Mouse (Mus musculus): ENCODE results near the gene Zfhx3. TPM values are rescaled to one million over a fixed set of nuclear protein-coding genes. Genes with fewer than 3 reads are reported as not detected.

Zfhx3 gene
- total and polyA plus RNA-seq, 3 experiments: 0.23 to 2.5 TPM; not detected in 1

DNA sequence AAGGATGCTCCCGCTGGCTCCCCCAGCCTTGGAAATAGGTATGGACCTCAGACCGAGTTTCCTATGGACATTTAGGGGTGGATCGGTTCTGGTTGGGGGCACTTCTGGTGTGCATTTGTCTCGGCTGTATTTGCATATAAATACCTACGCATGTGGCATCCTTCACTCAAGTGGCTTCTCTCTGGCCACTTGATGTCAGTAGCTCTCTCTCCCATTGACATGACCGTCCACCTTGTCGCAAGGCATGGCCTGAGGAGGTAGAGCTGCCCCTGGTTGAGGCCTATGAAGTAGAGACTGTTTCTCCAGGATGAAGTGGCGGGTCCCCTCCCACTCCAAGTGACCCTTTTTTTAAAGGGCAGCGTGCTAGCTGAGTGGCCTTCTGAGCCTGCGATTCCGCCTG lies 781.2 kb downstream of the Zfhx3 start:
- no peaks in the 10 kb centered on the region for H3K9me3 ChIP-seq (replicated peaks; ENCODE audit: insufficient read depth, low read length)
- H3K4me1 ChIP-seq (ENCODE audit: control insufficient read depth in 1 of 2, insufficient read depth in 2 of 2, low read length in 2 of 2): peaks cover 13 to 38% of the 10 kb centered on the region in 2 experiments
- no peak for DNase-seq (ENCODE audit: low read depth, low spot score)
- H3K9ac ChIP-seq (ENCODE audit: control insufficient read depth, low read depth, low read length, poor library complexity, severe bottlenecking): peak overlapping the region; percentile 12; the same call in 1 of the 2 replicates
- no peak for TF ChIP-seq MYC (IDR thresholded peaks at IDR 0.05; ENCODE audit: low read depth, low read length)
- TF ChIP-seq RAD21 (IDR thresholded peaks at IDR 0.05; ENCODE audit: low read depth, low read length): no peak
- TF ChIP-seq UBTF (IDR thresholded peaks at IDR 0.05; ENCODE audit: borderline replicate concordance, insufficient read depth, low read depth, low read length): no peak
- TF ChIP-seq TCF12 (IDR thresholded peaks at IDR 0.05; ENCODE audit: low read depth, low read length): no peak
- no peak for TF ChIP-seq MAFK (IDR thresholded peaks at IDR 0.05; ENCODE audit: borderline replicate concordance, low read depth, low read length)
- TF ChIP-seq USF1 (IDR thresholded peaks at IDR 0.05; ENCODE audit: low read depth, low read length): no peak
- no peak for TF ChIP-seq MAZ (IDR thresholded peaks at IDR 0.05; ENCODE audit: low read depth, low read length)
- TF ChIP-seq SMC3 (IDR thresholded peaks at IDR 0.05; ENCODE audit: low read depth, low read length): no peak
- no peak overlapping the region for H3K4me3 ChIP-seq (ENCODE audit: control insufficient read depth in 1 of 2, insufficient read depth in 1 of 2, low read depth in 2 of 2, low read length in 2 of 2)
- no peaks in the 10 kb centered on the region for H3K27me3 ChIP-seq (ENCODE audit: control insufficient read depth in 1 of 2, insufficient read depth in 2 of 2, low read length in 2 of 2)
- peaks cover 0 to 39% of the 10 kb centered on the region in 2 experiments; a peak in 2 of 4 replicates for H3K36me3 ChIP-seq (ENCODE audit: control insufficient read depth in 1 of 2, insufficient read depth in 2 of 2, low read length in 2 of 2)
- no peaks in the 10 kb centered on the region for H3K79me2 ChIP-seq (ENCODE audit: control insufficient read depth, insufficient read depth, low read length, poor library complexity)
- peak overlapping the region; percentile 9; the same call in 1 of the 2 replicates for H3K27ac ChIP-seq (ENCODE audit: control insufficient read depth, low read depth, low read length)

DNA sequence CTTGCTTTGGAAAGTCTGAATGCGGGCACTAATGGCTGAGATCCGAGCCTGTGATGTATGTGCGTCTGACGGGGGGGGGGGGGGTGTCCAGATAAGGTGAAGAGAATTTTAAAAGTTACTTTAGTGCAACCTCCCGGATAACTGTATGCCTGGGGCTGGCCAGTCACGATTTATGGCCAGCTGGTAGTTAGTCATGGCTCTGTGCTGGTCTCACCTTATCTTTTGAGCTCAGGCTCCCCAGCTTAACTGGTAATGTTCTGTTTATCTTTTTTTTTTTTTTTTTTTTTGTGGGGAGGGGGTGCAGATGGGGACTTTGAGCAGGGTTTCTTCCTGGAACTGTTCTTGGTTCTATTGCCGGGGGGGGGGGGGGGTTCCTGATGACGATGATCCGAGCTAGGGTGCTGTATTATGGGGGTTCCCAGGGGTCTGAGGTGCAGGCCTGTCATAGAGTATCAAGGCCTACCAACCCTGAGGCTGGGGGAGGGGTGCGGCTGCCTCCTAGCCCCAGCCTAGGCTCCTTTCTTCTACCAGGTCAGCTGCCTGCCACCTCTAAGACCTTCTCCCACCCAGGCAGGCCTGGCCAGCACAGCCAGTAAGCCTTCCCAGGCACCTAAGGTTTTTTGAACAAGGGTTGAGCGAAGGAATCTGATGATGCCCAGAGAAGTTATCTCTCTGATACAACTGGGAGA lies 782.5 kb downstream of the Zfhx3 start:
- H3K4me1 ChIP-seq (ENCODE audit: control insufficient read depth in 1 of 2, insufficient read depth in 2 of 2, low read length in 2 of 2): peaks cover 13 to 39% of the 10 kb centered on the region in 2 experiments
- TF ChIP-seq MAX (IDR thresholded peaks at IDR 0.05; ENCODE audit: low read length) (no peak), HCFC1 (IDR thresholded peaks at IDR 0.05; ENCODE audit: low read depth, low read length) (no peak), TCF12 (IDR thresholded peaks at IDR 0.05; ENCODE audit: low read depth, low read length) (peak; percentile 94), POLR2AphosphoS2 (IDR thresholded peaks at IDR 0.05; ENCODE audit: low read length) (no peak), JUND (IDR thresholded peaks at IDR 0.05; ENCODE audit: low read depth, low read length) (no peak), ZKSCAN1 (IDR thresholded peaks at IDR 0.05; ENCODE audit: low read depth, low read length) (no peak), MEF2A (IDR thresholded peaks at IDR 0.05; ENCODE audit: extremely low read depth, insufficient replicate concordance, low read depth, low read length, poor library complexity, severe bottlenecking) (no peak), EP300 (IDR thresholded peaks at IDR 0.05; ENCODE audit: low read depth in 1 of 2, low read length in 2 of 2) (peak; percentile 84 to 88), MAZ (IDR thresholded peaks at IDR 0.05; ENCODE audit: low read depth, low read length) (peak; percentile 54; the same call in 1 of the 2 replicates), POLR2AphosphoS5 (IDR thresholded peaks at IDR 0.05; ENCODE audit: borderline replicate concordance, low read depth, low read length) (no peak), KAT2A (conservative IDR thresholded peaks at IDR 0.05; ENCODE audit: low read depth, low read length) (no peak), MYB (IDR thresholded peaks at IDR 0.05; ENCODE audit: low read depth, low read length) (peak; percentile 79), CHD1 (IDR thresholded peaks at IDR 0.05; ENCODE audit: low read depth, low read length) (no peak), USF2 (IDR thresholded peaks at IDR 0.05; ENCODE audit: borderline replicate concordance in 1 of 2, insufficient read depth in 1 of 2, low read depth in 1 of 2, low read length in 2 of 2) (no peak), BHLHE40 (IDR thresholded peaks at IDR 0.05; ENCODE audit: borderline replicate concordance, low read depth, low read length) (peak; percentile 84), MYC (IDR thresholded peaks at IDR 0.05; ENCODE audit: low read depth, low read length) (no peak), NRF1 (IDR thresholded peaks at IDR 0.05; ENCODE audit: insufficient read depth, low read depth, low read length, poor library complexity, severe bottlenecking) (no peak), USF1 (IDR thresholded peaks at IDR 0.05; ENCODE audit: low read depth, low read length) (no peak), CTCF (IDR thresholded peaks at IDR 0.05 in 2 of 3, conservative IDR thresholded peaks at IDR 0.05 in 1 of 3; ENCODE audit: control insufficient read depth in 1 of 3, insufficient read depth in 1 of 3, low read depth in 2 of 3, low read length in 3 of 3, poor library complexity in 1 of 3, severe bottlenecking in 1 of 3) (no peak), E2F4 (IDR thresholded peaks at IDR 0.05; ENCODE audit: borderline replicate concordance, low read depth, low read length) (no peak), ELF1 (IDR thresholded peaks at IDR 0.05; ENCODE audit: low read depth, low read length) (no peak), ZNF384 (IDR thresholded peaks at IDR 0.05; ENCODE audit: low read depth, low read length) (peak; percentile 95), TAL1 (IDR thresholded peaks at IDR 0.05; ENCODE audit: low read length) (peak; percentile 90), CHD2 (IDR thresholded peaks at IDR 0.05; ENCODE audit: low read length) (no peak), GATA1 (IDR thresholded peaks at IDR 0.05; ENCODE audit: low read depth, low read length) (peak; percentile 78)

More for the DNA sequence above, 782.5 kb downstream of the Zfhx3 start:
- Histone ChIP-seq H3K79me2 (ENCODE audit: control insufficient read depth, insufficient read depth, low read length, poor library complexity) (no peaks in the 10 kb centered on the region), H3K9me3 (replicated peaks; ENCODE audit: insufficient read depth, low read length) (no peaks in the 10 kb centered on the region), H3K27me3 (ENCODE audit: control insufficient read depth in 1 of 2, insufficient read depth in 2 of 2, low read length in 2 of 2) (no peaks in the 10 kb centered on the region), H3K36me3 (ENCODE audit: control insufficient read depth in 1 of 2, insufficient read depth in 2 of 2, low read length in 2 of 2) (peaks cover 0 to 39% of the 10 kb centered on the region in 2 experiments; a peak in 2 of 4 replicates), H3K9ac (ENCODE audit: control insufficient read depth, low read depth, low read length, poor library complexity, severe bottlenecking) (no peak overlapping the region), H3K4me3 (ENCODE audit: control insufficient read depth in 1 of 2, insufficient read depth in 1 of 2, low read depth in 2 of 2, low read length in 2 of 2) (no peak overlapping the region), H3K27ac (ENCODE audit: control insufficient read depth, low read depth, low read length) (no peak overlapping the region)
- DNase-seq (ENCODE audit: low read depth, low spot score): peak; percentile 67

Measured in MEL (cell line).